Mouse (Mus musculus): ENCODE data around the gene Sh3yl1.

DNA sequence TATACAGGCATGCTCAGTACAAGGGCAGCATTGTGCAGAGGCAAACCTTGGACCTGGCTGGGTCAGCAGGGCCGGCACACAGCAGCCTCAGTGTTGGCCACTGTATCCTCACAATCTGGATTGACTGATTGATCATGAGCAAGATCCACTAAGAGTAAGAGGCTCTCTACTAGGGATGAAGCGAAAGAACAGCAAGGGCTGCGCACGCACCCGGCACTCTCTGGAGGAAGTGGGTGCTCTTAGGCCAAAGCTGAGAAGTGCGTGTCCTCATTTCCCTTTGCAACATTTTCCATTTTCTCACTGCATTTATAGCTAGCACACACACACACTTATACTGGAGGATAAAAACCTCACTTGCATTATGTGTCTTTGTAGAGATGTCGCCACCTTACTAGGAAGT is 20.0 kb upstream of the Sh3yl1 start:
- TF ChIP-seq CTCF (conservative IDR thresholded peaks at IDR 0.05; ENCODE audit: insufficient read depth, insufficient read length, low read depth, low read length) (no peak), POLR2A (IDR thresholded peaks at IDR 0.05; ENCODE audit: low read depth, low read length) (no peak)
